Comparison of ENCODE assay signal across 8 mouse cellular contexts in genomic region chr3:86547251-86547791, GRCm38 (mm10). TPM values are rescaled to one million over a fixed set of nuclear protein-coding genes. Genes with fewer than 3 reads are reported as not detected.
DNase-seq lines count a peak whose midpoint lies in the region; ATAC-seq and TF ChIP-seq lines count a peak whose summit lies in the region.

No protein-coding gene starts in this region.

- peaks cover 65% of the 10 kb centered on the region for H3K27me3 ChIP-seq in kidney, embryonic 16.5 days (ENCODE audit: insufficient read depth, low read length)
- H3K27me3 ChIP-seq in intestine, embryonic 15.5 days (replicated peaks): 0 out of 2 replicates have a peak, but pooled peaks cover 5% of the 10 kb centered on the region
- H3K27me3 ChIP-seq in midbrain, postnatal 0 days (ENCODE audit: insufficient read depth, low read length): peaks cover 9% of the 10 kb centered on the region; the same call in 1 of the 2 replicates

- H3K27ac ChIP-seq in kidney, embryonic 16.5 days (ENCODE audit: low read length): no peak overlapping the region
- H3K27ac ChIP-seq in intestine, embryonic 15.5 days: peak overlapping the region; percentile 96
- peak overlapping the region; percentile 77 for H3K27ac ChIP-seq in midbrain, postnatal 0 days (ENCODE audit: low read depth, low read length)

- peaks cover 13% of the 10 kb centered on the region for H3K4me1 ChIP-seq in kidney, embryonic 16.5 days (ENCODE audit: insufficient read depth, low read length)
- H3K4me1 ChIP-seq in intestine, embryonic 15.5 days (replicated peaks): no peaks in the 10 kb centered on the region
- no peaks in the 10 kb centered on the region for H3K4me1 ChIP-seq in midbrain, postnatal 0 days (ENCODE audit: insufficient read depth, low read length)

- no peak overlapping the region for H3K9ac ChIP-seq in kidney, embryonic 16.5 days (replicated peaks; ENCODE audit: low read length)
- H3K9ac ChIP-seq in intestine, embryonic 15.5 days: peak overlapping the region; percentile 77
- peak overlapping the region; percentile 77 for H3K9ac ChIP-seq in midbrain, postnatal 0 days (replicated peaks; ENCODE audit: low read length, poor library complexity, severe bottlenecking)

- no peak for TF ChIP-seq CTCF in midbrain, postnatal 0 days (IDR thresholded peaks at IDR 0.05)

- no peaks in the 10 kb centered on the region for H3K36me3 ChIP-seq in kidney, embryonic 16.5 days (ENCODE audit: insufficient read depth, low read length)
- H3K36me3 ChIP-seq in intestine, embryonic 15.5 days: no peaks in the 10 kb centered on the region
- no peaks in the 10 kb centered on the region for H3K36me3 ChIP-seq in midbrain, postnatal 0 days (ENCODE audit: insufficient read depth, low read length)

- H3K4me2 ChIP-seq in kidney, embryonic 16.5 days (replicated peaks; ENCODE audit: low read depth, low read length): peak overlapping the region; percentile 54
- peak overlapping the region; percentile 54 for H3K4me2 ChIP-seq in intestine, embryonic 15.5 days (replicated peaks)
- H3K4me2 ChIP-seq in midbrain, postnatal 0 days (ENCODE audit: low read depth, low read length, poor library complexity, severe bottlenecking): peak overlapping the region; percentile 74

- no peaks in the 10 kb centered on the region for H3K9me3 ChIP-seq in kidney, embryonic 16.5 days (ENCODE audit: low read length)
- no peaks in the 10 kb centered on the region for H3K9me3 ChIP-seq in intestine, embryonic 15.5 days
- no peaks in the 10 kb centered on the region for H3K9me3 ChIP-seq in midbrain, postnatal 0 days (ENCODE audit: low read length)

- 4% methylated on average over 42 of the region's 42 CpGs for WGBS in kidney, embryonic 16.5 days
- 7% methylated on average over 42 of the region's 42 CpGs for WGBS in intestine, embryonic 15.5 days
- WGBS in midbrain, postnatal 0 days: 5% methylated on average over 42 of the region's 42 CpGs

- no peak for DNase-seq in kidney, adult 8-10 months
- DNase-seq in R1 (ENCODE audit: low read depth, low spot score): peak; percentile 52
- no peak for DNase-seq in midbrain, postnatal 0 days (ENCODE audit: low spot score)
- no peak for DNase-seq in urinary bladder, adult 18-20 months (ENCODE audit: low spot score in 2 of 2)
- DNase-seq in frontal cortex, adult 2 months (ENCODE audit: extremely low spot score in 1 of 2, low spot score in 1 of 2): no peak

- H3K4me3 ChIP-seq in kidney, embryonic 16.5 days (ENCODE audit: low read length): peak overlapping the region; percentile 39
- H3K4me3 ChIP-seq in intestine, embryonic 15.5 days (replicated peaks): peak overlapping the region; percentile 51
- H3K4me3 ChIP-seq in midbrain, postnatal 0 days (ENCODE audit: low read depth, low read length): peak overlapping the region; percentile 55

- peak; percentile 54; the same call in 1 of the 2 replicates for ATAC-seq in kidney, embryonic 16.5 days (ENCODE audit: low FRiP score, low TSS enrichment)
- ATAC-seq in erythroid progenitor cell, adult 5-6 weeks (replicated peaks; ENCODE audit: low FRiP score, poor library complexity, severe bottlenecking): 0 out of 2 replicates have a peak, but pooled peaks have one; percentile 41
- no peak for ATAC-seq in intestine, embryonic 15.5 days
- 0 out of 2 replicates have a peak, but pooled peaks have one; percentile 15 for ATAC-seq in midbrain, postnatal 0 days (ENCODE audit: low FRiP score)

RNA-seq across cellular contexts. Expression of gene Mab21l2, which starts 1.1 kb away (rescaled TPM):
- 0.65 and 0.69 TPM in 2 replicates for polyA plus RNA-seq in kidney, embryonic 16.5 days (2015; fragmentation: Nextera tagmentation; extraction: Ambion mirVana)
- not detected in 2 replicates for total RNA-seq in erythroid progenitor cell, adult 5-6 weeks (2015; ENCODE audit: low replicate concordance)
- 0.90 TPM in 1 of 2 replicates, not detected in the other for total RNA-seq in erythroid progenitor cell, adult 5-6 weeks (2017; ENCODE audit: low replicate concordance)
- 110 and 127 TPM in 2 replicates for polyA plus RNA-seq in intestine, embryonic 15.5 days (2015; fragmentation: Nextera tagmentation; extraction: Ambion mirVana)
- total RNA-seq in midbrain, postnatal 0 days (2014; rRNA removed): 41.9 and 45.2 TPM in 2 replicates
- polyA plus RNA-seq in midbrain, postnatal 0 days (2015; fragmentation: Nextera tagmentation; extraction: Ambion mirVana): 39.5 and 39.8 TPM in 2 replicates
- polyA plus RNA-seq in frontal cortex, adult 2 months (2012; rRNA removed): 0.04 TPM in 2 replicates

Comparison
In these comparisons a context has a peak if more than half of its experiments do, and no peak if none do; other contexts are left out.
1. RNA of gene Mab21l2, which starts 1.1 kb away (polyA plus RNA-seq): 110 to 127 TPM in intestine, embryonic 15.5 days and 39.5 to 39.8 TPM in midbrain, postnatal 0 days; 0.65 to 0.69 TPM in kidney, embryonic 16.5 days and 0.04 TPM in frontal cortex, adult 2 months; every median in the first group is over 10 times any median in the second.
2. Peak in every context shown above with its lines, with median percentiles within 50 percentile points of each other: H3K4me2 ChIP-seq and H3K4me3 ChIP-seq.